Mouse (Mus musculus) olfactory bulb, adult 2 months (tissue): ENCODE measurements around the gene Palm.

Experiments used
- CTCF ChIP-seq: fragments of 200-500 bp; IDR thresholded peaks from 2 replicates; pipeline ENCODE4 v1.5.1; 2012; ENCODE audit warnings: low read depth, mild to moderate bottlenecking, low read length, moderate library complexity; ENCODE audit not compliant: insufficient read depth
- POLR2A ChIP-seq: fragments of 200-500 bp; IDR thresholded peaks from 2 replicates; pipeline ENCODE4 v1.6.1; 2012; ENCODE audit warnings: mild to moderate bottlenecking, low read depth, low read length, moderate library complexity; ENCODE audit not compliant: insufficient read depth

DNA sequence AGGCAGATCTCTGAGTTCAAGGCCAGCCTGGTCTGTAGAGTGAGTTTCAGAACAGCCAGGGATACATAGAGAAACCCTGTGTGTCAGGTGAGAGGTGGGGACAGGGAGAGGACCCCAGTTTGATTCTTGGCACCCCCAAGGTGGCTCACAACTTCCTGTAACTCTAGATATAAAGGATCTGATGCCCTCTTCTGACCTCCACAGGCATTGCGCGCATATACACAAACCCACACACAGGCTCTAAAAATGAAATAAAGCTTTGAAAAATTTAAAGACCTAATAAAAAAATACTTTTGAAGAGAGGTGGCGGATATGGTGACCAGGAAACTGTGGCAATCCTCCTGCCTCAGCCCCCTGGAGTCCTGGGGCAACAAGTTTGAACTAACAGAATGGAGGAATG lies 2.5 kb downstream of the Palm start:
- no peak for TF ChIP-seq CTCF
- no peak for TF ChIP-seq POLR2A
